Mouse (Mus musculus): ENCODE measurements at regions not wholly inside any gene's neighbourhood (a gene's known extent, or its start where the extent isn't known, plus 50 kb on each side); places are given as distances from the start of the nearest gene placed in this dataset.

- in situ Hi-C loops (cut with MboI; ENCODE audit: low sequenced_read_pairs), result no loop called here
These were observed 124.2 kb upstream of the Dynlrb2 start for GRCm38 (mm10) chr8:116380601-116381000.

DNA sequence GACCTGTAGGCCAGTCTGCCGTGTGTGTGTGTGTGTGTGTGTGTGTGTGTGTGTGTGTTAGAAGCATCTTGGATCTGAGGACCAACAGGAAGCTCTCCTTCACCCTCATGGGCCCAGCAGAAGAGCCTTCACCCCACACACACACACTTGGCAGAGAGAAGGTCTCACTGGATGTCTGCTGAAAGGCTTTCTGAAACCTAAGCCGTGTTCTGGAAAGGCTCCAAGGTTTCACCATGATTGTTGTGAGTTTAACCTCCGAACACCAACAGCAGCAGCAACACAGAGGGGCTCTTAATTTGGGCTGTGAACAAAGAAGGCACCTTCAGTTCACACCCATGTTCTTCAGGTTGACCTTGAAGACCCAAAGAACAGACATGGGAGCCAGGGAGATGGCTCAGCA, 124.9 kb upstream of the Dynlrb2 start:
- in situ Hi-C loops (cut with MboI; ENCODE audit: low sequenced_read_pairs), result no loop called here

DNA sequence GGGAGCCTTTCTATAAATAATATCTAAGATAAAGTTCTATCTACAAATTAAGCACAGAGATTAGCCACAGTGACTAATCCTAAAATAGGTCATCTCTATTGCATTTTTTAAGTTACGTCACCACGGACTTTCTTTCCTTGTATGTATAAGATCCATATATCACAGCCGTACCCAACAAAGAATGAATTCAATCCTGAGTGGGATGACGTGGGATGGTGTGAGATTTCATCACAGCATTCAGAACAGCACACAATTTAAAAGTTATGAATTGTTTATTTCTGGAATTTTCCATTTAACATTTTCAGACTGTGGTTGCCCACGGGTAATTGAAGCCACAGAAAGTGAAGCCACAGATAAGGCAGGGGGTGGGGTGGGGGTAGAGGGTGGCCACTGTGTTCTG, 129.0 kb upstream of the Dynlrb2 start:
- in situ Hi-C loops (cut with MboI; ENCODE audit: low sequenced_read_pairs), result no loop called here

GRCm38 (mm10) chr8:116373063-116373462, 131.7 kb upstream of the Dynlrb2 start:
- in situ Hi-C loops (cut with MboI; ENCODE audit: low sequenced_read_pairs), result no loop called here

DNA sequence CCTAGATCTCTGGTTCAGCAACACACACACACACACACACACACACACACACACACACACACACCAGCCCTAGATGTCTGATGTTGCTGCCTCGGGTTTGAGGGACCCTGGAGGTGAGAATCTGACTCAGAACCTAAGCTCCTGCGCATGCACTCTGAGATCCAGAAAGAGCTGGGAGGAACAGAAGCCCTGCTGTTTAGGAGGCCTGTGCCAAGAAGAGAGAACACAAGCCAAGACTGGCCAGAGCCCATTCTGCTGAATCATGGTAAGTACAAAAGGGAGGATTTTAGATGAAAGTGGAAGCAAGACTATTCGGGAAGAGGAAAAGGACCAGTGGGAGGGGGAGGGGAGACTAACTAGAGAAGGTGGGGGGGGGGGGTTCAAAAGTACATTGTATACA, 132.2 kb upstream of the Dynlrb2 start:
- in situ Hi-C loops (cut with MboI; ENCODE audit: low sequenced_read_pairs), result no loop called here

DNA sequence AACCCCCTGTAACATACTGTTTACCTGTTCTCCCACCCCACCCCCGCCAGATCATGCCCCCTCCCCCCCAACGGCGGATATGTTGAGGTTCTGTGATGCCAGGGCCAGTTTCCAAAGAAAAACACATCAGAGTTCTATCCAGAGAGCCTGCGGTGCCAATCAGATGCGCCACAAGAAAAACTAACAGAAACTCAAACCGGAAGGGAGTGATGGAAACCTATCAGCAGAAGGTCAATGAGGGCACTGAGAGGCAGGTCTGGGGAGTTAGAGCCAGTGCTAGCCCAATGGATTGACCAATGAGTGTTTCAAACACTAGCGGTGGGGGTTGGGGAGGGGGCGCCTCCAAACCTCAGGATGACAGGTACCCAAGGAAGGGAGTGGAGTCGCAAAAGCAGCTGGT, 132.7 kb upstream of the Dynlrb2 start:
- in situ Hi-C loops (cut with MboI; ENCODE audit: low sequenced_read_pairs), result no loop called here

DNA sequence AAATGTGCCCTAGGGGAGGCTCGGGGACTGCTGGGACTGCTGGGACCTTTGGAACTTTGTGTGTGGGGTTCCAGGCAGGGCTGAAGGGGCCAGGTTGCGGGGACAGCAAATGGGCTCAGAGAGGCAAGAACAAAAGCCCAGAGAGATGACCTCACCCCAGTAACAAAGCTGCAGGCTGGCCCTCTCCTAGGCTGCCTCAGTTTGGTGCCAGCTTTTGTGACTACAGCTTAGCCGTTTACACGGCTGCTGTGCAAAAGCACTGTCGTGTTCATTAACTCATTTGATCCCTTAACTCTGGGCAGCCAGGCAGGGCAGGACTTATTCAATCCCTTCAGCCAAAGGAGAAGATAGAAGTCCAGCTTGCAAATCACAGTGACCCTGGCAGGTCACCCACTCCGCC, 137.3 kb upstream of the Dynlrb2 start:
- in situ Hi-C loops (cut with MboI; ENCODE audit: low sequenced_read_pairs), result no loop called here

GRCm38 (mm10) chr8:116366706-116367105, 138.1 kb upstream of the Dynlrb2 start:
- in situ Hi-C loops (cut with MboI; ENCODE audit: low sequenced_read_pairs), result no loop called here

- in situ Hi-C loops (cut with MboI; ENCODE audit: low sequenced_read_pairs), result no loop called here
These were observed 140.0 kb upstream of the Dynlrb2 start for GRCm38 (mm10) chr8:116364751-116365150.

DNA sequence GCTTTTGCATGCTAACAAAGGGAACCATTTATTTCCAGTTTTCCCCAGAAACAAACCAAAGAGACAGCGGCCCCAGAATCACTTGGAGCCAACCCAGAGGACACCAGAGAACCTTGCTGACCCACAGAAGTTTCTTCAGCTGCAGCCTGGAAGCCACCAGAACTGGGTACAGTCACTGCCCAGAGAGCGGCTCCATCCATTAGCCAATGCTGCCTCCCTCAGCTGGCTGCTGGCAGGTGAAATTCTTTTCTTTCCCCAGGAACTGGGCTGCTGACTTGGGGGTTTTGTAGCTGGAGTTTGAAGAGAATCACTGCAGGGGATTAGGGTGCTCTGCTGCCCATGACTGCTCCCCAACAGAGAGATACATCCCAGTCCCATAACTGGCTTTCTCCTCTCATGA, 140.6 kb upstream of the Dynlrb2 start:
- in situ Hi-C loops (cut with MboI; ENCODE audit: low sequenced_read_pairs), result no loop called here

DNA sequence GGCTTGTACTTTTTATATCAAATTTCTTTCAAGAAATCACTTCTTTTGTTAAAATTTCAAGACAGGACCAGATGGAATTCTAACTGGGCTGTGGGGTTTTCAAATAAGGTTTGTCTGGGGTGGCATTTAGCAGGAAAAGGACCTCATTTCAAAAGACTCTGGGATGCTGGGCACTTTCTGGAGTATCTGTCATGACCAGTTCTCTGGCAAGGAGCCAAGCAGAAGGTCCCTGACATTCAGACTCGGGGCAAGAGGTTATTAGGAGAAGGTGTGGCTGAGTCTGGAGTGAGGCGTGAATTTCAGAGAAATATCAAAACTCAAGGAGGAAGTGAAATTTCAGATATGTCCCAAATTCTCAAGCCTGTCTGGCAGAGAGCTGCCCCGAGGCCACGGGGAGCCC, 142.4 kb upstream of the Dynlrb2 start:
- in situ Hi-C loops (cut with MboI; ENCODE audit: low sequenced_read_pairs), result no loop called here

DNA sequence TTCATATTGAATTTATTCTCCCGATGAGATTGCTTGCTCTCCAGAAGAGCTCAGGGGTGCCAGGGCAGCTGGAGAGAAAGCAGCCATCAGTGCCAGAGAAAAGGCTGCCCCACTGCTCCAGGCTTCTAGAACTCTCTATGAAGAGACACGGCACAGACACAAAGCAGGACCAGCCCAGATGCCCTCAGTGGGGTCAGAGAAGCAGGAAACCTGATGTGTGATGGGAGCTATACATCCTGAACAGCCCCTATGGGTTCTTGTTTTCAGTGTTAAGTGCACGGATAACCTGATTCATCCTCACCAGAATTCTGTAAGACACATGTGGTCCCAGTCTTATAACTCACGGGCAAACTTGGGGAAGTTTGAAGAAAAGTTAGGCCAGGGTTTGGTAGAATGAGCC, 145.0 kb upstream of the Dynlrb2 start:
- in situ Hi-C loops (cut with MboI; ENCODE audit: low sequenced_read_pairs), result no loop called here

DNA sequence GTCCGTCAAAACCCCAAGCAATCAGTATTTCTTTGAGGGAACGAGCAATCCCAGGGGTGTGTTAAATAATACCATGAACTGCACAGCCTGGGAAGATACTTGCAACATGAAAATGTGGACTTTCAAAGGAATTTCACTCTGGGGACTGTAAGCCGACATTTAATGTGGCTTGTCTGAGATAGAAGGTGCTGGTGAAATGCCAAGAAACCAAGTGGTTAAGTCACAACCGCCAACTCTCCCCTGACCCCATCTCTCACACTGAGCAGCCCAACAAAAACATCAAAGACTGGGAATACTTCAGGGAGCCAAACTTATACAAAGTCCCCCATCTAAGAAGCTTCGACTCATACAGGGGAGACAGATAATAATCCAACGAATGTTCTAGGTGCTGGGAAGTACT, 150.0 kb upstream of the Dynlrb2 start:
- in situ Hi-C loops (cut with MboI; ENCODE audit: low sequenced_read_pairs), result no loop called here

DNA sequence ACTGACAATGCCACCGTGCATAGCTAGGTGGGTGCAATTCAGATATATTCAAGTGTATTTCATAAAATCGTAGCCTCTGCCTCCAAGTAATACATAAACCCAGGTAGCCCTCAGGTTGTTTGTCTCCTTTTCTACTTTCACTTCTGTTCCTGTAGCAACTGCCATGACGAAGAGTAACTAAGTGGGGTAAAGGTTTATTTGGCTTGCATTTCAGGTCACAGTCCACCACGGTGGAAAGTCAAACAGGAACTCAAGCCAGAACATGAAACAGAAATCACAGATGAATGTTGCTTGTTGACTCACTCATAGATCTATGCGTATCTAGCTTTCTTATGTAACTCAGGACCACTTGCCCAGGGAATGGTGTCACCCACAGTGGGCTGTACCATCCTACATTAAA, 150.9 kb upstream of the Dynlrb2 start:
- in situ Hi-C loops (cut with MboI; ENCODE audit: low sequenced_read_pairs), result no loop called here

DNA sequence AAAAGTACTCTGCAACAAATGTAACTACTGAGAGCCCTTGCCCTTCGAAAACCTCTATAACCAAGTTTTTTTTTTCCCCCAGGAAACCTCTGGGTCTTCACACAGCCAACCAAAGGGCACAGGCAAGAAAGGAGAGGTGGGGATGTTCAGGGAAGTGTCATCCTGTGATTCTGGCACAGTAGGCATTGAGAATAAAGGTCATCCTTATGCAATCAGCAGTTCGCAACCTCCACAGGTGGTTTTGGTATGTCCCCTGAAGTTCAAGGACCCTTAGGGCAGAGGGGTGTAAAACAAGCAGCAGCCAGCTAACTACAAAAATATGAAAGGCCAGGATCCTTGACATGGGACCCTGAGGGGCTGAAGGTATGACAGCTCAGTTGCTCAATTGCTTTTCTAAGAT, 152.1 kb upstream of the Dynlrb2 start:
- in situ Hi-C loops (cut with MboI; ENCODE audit: low sequenced_read_pairs), result no loop called here

DNA sequence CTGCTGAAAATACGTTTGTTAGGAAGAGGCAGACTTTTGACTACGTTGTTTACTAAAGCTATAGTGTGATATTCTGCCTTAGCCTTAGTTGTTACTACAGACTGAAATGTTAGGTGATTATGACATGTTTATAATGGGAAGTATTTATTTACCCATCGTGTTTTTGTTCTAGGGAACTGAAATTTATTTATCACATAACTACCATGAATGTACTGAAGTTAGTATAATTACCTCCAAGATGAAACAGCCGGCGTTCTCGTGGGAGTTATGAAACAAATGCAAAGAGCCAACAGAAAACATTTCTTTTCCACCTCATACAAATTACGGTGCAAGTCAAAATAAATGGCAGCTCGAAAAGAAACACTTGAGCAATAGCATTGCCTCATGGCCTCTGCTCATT, 155.8 kb upstream of the Dynlrb2 start:
- in situ Hi-C loops (cut with MboI; ENCODE audit: low sequenced_read_pairs), result no loop called here

DNA sequence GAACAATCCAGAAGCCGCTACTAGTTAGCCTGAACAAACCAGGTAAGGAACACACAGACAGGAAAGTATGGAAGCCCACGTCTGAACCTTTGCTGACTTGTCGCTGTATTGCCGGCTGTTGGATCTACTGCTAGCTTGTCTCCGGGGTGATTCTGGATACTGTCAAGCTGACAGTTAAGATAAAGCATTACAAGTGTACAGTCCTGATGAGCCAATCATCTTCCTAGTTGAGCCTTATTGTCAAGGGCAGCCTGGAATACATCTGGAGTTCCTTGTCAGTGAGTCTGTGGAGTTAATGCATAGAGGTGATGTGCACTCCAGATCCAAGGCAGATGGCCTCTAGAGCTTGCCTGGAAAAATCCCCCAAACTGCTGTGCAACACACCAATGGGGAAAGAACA, 157.8 kb upstream of the Dynlrb2 start:
- in situ Hi-C loops (cut with MboI; ENCODE audit: low sequenced_read_pairs), result no loop called here

DNA sequence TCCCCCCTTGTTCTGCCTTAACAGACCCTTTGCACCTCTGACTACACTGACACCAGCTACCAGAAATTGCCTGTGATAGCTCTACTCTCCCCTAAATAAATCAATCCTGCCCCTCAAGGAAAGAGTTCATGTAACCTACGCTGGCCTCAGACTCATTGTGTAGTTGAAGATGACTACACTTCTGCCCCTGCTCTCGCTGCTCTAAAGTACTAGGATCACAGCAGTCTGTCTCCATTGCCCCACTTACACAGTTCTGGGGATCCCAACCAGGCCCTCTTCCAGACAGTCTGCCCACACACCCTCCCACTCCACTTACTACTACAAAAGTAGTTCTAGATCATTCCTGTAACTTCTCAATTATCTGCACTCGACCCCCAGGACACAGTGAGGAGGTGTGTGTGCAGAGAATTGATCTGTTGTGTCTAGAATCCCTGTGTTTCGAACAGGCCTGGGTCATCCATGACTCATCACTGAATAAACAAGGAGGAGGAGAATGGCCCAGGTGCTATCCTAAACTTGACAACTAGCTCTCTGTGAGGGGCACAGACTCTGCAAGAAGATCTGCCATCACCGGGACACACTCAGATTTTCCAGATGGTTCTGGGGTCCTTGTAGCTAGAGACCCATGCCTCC, 160.1 kb upstream of the Dynlrb2 start:
- in situ Hi-C loops (cut with MboI; ENCODE audit: low sequenced_read_pairs), result no loop called here

DNA sequence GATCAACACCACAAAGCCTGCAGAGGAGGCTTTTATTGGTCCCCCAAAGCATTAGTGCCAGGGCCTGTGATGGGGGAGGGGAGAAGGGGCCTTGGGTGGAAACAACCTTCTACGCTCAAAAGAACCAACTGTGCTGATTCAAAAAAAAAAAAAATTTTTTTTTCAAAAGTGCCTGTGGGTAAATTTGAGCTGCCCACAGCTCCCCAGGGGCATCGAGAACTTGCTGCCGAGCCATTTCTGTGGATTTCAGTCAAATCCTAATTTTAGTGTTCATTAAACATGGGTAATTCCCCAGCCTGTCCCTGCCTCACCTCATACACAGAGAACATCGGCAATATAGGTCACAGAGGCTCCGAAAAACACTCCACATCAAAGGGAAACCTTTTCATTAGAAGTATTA, 161.2 kb upstream of the Dynlrb2 start:
- in situ Hi-C loops (cut with MboI; ENCODE audit: low sequenced_read_pairs), result no loop called here

- in situ Hi-C loops (cut with MboI; ENCODE audit: low sequenced_read_pairs), result no loop called here
These were observed 170.0 kb upstream of the Dynlrb2 start for GRCm38 (mm10) chr8:116334772-116335171.

DNA sequence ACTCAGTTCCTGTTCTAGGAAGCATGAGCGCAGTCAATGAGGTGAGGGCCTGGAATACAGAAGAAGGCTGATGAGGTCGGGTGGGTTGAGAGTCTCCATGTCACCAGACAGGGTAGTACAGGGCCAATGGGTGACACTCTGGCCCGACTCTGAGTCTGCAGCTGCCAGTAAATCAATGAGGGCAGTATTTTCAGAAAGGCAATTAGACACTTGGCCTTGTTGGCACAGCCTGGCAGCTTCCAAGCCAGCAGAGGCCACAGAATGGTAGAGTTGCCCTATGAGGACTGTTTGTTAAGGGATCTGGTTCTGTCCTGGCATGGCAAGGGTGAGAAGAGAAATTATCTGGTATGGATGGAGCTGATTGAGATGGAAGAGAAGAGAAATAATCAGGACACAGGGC, 170.7 kb upstream of the Dynlrb2 start:
- in situ Hi-C loops (cut with MboI; ENCODE audit: low sequenced_read_pairs), result no loop called here

DNA sequence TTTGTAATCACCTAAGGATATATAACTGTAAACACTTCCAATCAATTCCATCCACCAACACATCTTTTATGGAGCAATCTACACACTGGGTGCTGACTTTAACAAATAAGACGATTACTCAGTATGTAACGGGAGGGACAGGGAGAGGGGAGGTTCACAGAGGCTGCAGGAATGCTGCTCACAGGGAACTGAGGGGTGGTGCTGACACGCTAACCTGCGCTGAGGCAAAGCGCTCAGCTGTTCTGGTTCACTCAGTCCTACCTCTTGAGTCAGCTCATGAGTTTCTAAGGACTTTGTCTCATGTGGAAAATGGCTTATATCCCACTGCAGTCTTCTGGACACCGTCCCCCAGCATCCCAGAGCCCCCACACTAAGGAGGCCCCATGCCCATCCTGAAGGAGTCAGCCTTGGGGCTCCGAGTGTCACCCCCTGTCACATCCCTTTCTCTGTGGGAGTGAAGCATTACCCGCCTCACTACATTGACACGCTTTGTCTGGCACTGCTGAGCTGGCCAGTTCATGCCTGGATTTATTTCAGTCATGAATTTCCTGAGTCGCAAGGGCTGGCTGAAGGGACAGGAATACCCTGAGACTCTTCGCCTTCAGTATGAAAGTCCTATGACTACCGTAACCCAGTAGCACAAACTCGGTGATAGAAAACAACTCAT, 184.6 kb upstream of the Dynlrb2 start:
- in situ Hi-C loops (cut with MboI; ENCODE audit: low sequenced_read_pairs), result no loop called here

DNA sequence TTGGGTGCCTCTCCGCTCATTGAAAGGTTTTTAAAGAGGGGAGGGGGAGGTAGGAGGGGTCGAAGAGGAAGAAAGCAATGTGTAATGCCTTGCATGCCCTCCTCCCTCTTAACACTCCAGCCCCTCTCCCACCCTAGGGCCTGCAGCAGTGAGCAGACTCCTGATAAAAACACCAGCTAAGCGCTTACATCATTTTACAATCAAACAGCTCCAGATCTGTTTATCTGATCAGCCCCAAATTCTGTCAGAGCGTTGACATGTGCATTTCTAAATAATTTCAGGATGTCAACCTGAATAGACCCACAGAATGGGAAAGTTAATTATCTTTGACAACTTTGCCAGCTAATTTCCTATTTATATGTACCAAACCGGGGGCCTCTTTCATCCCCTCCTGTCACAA, 189.4 kb upstream of the Dynlrb2 start:
- in situ Hi-C loops (cut with MboI; ENCODE audit: low sequenced_read_pairs), result no loop called here

Data from CH12F3 (cell line).